Mouse (Mus musculus): Measurements from ENCODE around the gene Pcbp3. TPM values are rescaled to one million over a fixed set of nuclear protein-coding genes. Genes with fewer than 3 reads are reported as not detected.
A peak's percentile ranks its signal among the peaks of the same experiment; 100 is the strongest.

The Pcbp3 gene
- polyA plus RNA-seq, 1 experiment from 2014 or later = 53.0 TPM

- Histone ChIP-seq H3K27me3 (no peaks in the 10 kb centered on the region), H3K4me3 (replicated peaks) (no peak overlapping the region), H3K36me3 (no peaks in the 10 kb centered on the region), H3K9me3 (replicated peaks) (no peaks in the 10 kb centered on the region), H3K4me1 (peaks cover 16% of the 10 kb centered on the region; the same call in 1 of the 2 replicates), H3K27ac (0 out of 2 replicates have a peak overlapping the region, but pooled peaks have one; percentile 6), H3K4me2 (no peak overlapping the region), H3K9ac (no peak overlapping the region)
- WGBS = 77% methylated on average over 1 of the region's 1 CpGs
- ATAC-seq (replicated peaks; ENCODE audit: low FRiP score) = no peak
Measured at GRCm38 (mm10) chr10:76874398-76874797, 87.3 kb downstream of the Pcbp3 start.

GRCm38 (mm10) chr10:76873948-76874347 is 87.7 kb downstream of the Pcbp3 start:
- Histone ChIP-seq H3K36me3 (no peaks in the 10 kb centered on the region), H3K27me3 (no peaks in the 10 kb centered on the region), H3K9ac (no peak overlapping the region), H3K9me3 (replicated peaks) (no peaks in the 10 kb centered on the region), H3K4me2 (no peak overlapping the region), H3K27ac (no peak overlapping the region), H3K4me1 (peaks cover 16% of the 10 kb centered on the region; the same call in 1 of the 2 replicates), H3K4me3 (replicated peaks) (no peak overlapping the region)
- WGBS = 49% methylated on average over 10 of the region's 10 CpGs
- no peak for ATAC-seq (replicated peaks; ENCODE audit: low FRiP score)

GRCm38 (mm10) chr10:76872736-76873135 is 89.0 kb downstream of the Pcbp3 start:
- H3K27me3 ChIP-seq = no peaks in the 10 kb centered on the region
- WGBS = 62% methylated on average over 8 of the region's 8 CpGs
- ATAC-seq (replicated peaks; ENCODE audit: low FRiP score) = no peak; the same call in 1 of the 2 replicates
- no peak overlapping the region for H3K9ac ChIP-seq
- H3K4me1 ChIP-seq = peaks cover 16% of the 10 kb centered on the region; the same call in 1 of the 2 replicates
- H3K4me3 ChIP-seq (replicated peaks) = no peak overlapping the region
- H3K9me3 ChIP-seq (replicated peaks) = no peaks in the 10 kb centered on the region
- H3K36me3 ChIP-seq = no peaks in the 10 kb centered on the region
- no peak overlapping the region for H3K4me2 ChIP-seq
- H3K27ac ChIP-seq = no peak overlapping the region

- Histone ChIP-seq H3K4me3 (replicated peaks) (no peak overlapping the region), H3K4me1 (no peaks in the 10 kb centered on the region), H3K27ac (no peak overlapping the region), H3K9ac (no peak overlapping the region), H3K27me3 (no peaks in the 10 kb centered on the region), H3K36me3 (no peaks in the 10 kb centered on the region), H3K4me2 (no peak overlapping the region), H3K9me3 (replicated peaks) (no peaks in the 10 kb centered on the region)
- no peak for ATAC-seq (replicated peaks; ENCODE audit: low FRiP score)
Measured at GRCm38 (mm10) chr10:76865936-76866335, 95.8 kb downstream of the Pcbp3 start.

GRCm38 (mm10) chr10:76860998-76861397 is 100.7 kb downstream of the Pcbp3 start:
- Histone ChIP-seq H3K9me3 (replicated peaks) (no peaks in the 10 kb centered on the region), H3K36me3 (no peaks in the 10 kb centered on the region), H3K4me3 (replicated peaks) (no peak overlapping the region), H3K4me2 (no peak overlapping the region), H3K27me3 (no peaks in the 10 kb centered on the region), H3K9ac (no peak overlapping the region), H3K4me1 (peaks cover 8% of the 10 kb centered on the region), H3K27ac (no peak overlapping the region)
- no peak for ATAC-seq (replicated peaks; ENCODE audit: low FRiP score)
- 63% methylated on average over 3 of the region's 3 CpGs for WGBS

DNA sequence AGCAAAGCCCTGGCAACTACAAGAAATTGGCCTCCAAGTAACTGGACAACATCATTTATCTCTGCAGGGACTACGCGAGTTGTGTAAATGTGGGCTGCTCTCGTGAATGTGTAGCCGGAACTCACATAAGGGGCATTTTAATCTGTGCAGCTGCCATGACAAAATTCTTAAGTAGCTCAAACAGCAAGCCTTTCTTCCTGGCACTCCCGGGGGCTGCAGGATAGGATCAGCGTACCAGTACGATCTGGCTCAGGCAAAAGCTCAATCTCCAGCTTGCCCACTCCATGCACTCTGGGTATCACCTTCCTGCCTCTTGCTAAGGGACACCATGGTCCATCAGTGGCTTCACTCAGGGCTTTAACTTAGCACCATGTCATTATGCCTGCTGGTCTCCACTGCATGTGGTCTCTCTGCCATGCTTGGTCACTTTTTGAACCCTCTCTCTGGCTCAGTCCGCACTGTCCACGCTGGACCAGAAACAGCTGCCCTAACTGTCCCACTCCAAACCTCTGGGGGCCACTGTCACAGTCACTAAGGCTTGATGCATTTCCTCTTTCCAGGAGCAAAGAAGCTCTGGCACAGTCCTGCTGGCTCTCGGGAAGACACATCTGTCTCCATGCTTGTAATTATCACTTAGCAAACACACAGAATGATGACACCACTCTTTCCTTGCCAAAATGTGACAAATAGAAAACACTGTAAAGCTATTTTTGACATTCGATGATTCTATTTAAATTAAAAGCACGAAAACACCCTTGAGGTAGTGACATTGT is 102.1 kb downstream of the Pcbp3 start:
- 66% methylated on average over 12 of the region's 12 CpGs for WGBS
- Histone ChIP-seq H3K4me3 (replicated peaks) (no peak overlapping the region), H3K4me2 (no peak overlapping the region), H3K27me3 (no peaks in the 10 kb centered on the region), H3K9me3 (replicated peaks) (no peaks in the 10 kb centered on the region), H3K27ac (no peak overlapping the region), H3K4me1 (peaks cover 8% of the 10 kb centered on the region), H3K9ac (no peak overlapping the region), H3K36me3 (no peaks in the 10 kb centered on the region)
- no peak for ATAC-seq (replicated peaks; ENCODE audit: low FRiP score)

- 80% methylated on average over 2 of the region's 2 CpGs for WGBS
- Histone ChIP-seq H3K4me2 (no peak overlapping the region), H3K4me3 (replicated peaks) (no peak overlapping the region)
Measured at GRCm38 (mm10) chr10:76857879-76858278, 103.8 kb downstream of the Pcbp3 start.

DNA sequence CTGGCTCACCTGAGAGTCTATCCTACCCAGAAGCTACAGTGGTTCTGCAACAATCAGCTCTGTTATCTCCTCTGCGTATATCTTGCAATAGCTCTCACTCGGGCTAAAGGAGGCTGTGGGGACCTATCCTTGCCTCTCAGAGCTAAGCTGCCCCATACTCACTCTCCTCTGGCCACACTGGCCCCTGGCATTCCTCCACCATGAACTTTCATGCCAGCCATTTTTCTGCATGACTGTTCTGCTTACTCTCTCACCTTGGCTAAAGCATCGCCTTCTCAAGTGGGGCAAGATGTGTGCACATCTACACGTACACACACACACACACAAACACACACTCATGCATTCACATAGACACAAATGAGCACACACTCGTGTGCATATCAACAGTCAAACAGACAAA is 115.2 kb downstream of the Pcbp3 start:
- no peak overlapping the region for H3K4me2 ChIP-seq
- no peak overlapping the region for H3K9ac ChIP-seq
- no peak for ATAC-seq (replicated peaks; ENCODE audit: low FRiP score)
- H3K9me3 ChIP-seq (replicated peaks) = no peaks in the 10 kb centered on the region
- H3K4me3 ChIP-seq (replicated peaks) = no peak overlapping the region
- 84% methylated on average over 5 of the region's 5 CpGs for WGBS
- H3K27me3 ChIP-seq = no peaks in the 10 kb centered on the region
- H3K4me1 ChIP-seq = no peaks in the 10 kb centered on the region
- no peak overlapping the region for H3K27ac ChIP-seq
- no peaks in the 10 kb centered on the region for H3K36me3 ChIP-seq

More at GRCm38 (mm10) chr10:76857879-76858278, 103.8 kb downstream of the Pcbp3 start:
- ATAC-seq (replicated peaks; ENCODE audit: low FRiP score) = no peak
- H3K4me1 ChIP-seq = peaks cover 8% of the 10 kb centered on the region
- H3K9ac ChIP-seq = no peak overlapping the region
- H3K36me3 ChIP-seq = no peaks in the 10 kb centered on the region
- no peak overlapping the region for H3K27ac ChIP-seq
- H3K9me3 ChIP-seq (replicated peaks) = no peaks in the 10 kb centered on the region
- H3K27me3 ChIP-seq = no peaks in the 10 kb centered on the region

- no peak overlapping the region for H3K9ac ChIP-seq
- no peaks in the 10 kb centered on the region for H3K36me3 ChIP-seq
- no peak for ATAC-seq (replicated peaks; ENCODE audit: low FRiP score)
- peaks cover 7% of the 10 kb centered on the region; the same call in 1 of the 2 replicates for H3K4me1 ChIP-seq
- no peak overlapping the region for H3K27ac ChIP-seq
- no peak overlapping the region for H3K4me2 ChIP-seq
- no peaks in the 10 kb centered on the region for H3K9me3 ChIP-seq (replicated peaks)
- WGBS = 84% methylated on average over 4 of the region's 4 CpGs
- H3K4me3 ChIP-seq (replicated peaks) = no peak overlapping the region
- no peaks in the 10 kb centered on the region for H3K27me3 ChIP-seq
Measured at GRCm38 (mm10) chr10:76844901-76845300, 116.8 kb downstream of the Pcbp3 start.

DNA sequence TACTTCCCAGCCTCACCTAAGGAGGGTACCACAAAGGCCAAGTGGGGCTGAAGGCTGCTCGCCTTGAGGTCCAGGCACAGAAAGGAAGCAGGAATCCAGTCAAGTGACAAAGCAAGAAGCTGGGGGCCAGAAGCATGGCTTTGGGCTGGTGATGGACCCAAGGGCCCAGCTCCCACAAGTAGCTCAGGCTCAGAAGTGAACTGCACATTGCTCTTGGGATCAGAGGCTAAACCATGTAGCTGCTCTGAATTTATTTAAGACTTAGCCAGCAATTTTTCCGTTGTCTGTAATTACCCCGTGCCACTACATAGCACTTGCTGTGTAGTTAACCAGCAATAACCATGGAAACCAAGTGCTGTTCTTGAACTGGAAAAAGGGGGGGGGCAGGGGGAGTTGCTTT is 117.3 kb downstream of the Pcbp3 start:
- H3K36me3 ChIP-seq = no peaks in the 10 kb centered on the region
- no peak overlapping the region for H3K27ac ChIP-seq
- no peak overlapping the region for H3K4me3 ChIP-seq (replicated peaks)
- no peak overlapping the region for H3K4me2 ChIP-seq
- peaks cover 7% of the 10 kb centered on the region; the same call in 1 of the 2 replicates for H3K4me1 ChIP-seq
- no peaks in the 10 kb centered on the region for H3K27me3 ChIP-seq
- WGBS = 79% methylated on average over 3 of the region's 3 CpGs
- ATAC-seq (replicated peaks; ENCODE audit: low FRiP score) = no peak
- no peaks in the 10 kb centered on the region for H3K9me3 ChIP-seq (replicated peaks)
- H3K9ac ChIP-seq = no peak overlapping the region

- Histone ChIP-seq H3K4me3 (replicated peaks) (no peak overlapping the region), H3K27ac (no peak overlapping the region), H3K27me3 (no peaks in the 10 kb centered on the region), H3K36me3 (no peaks in the 10 kb centered on the region), H3K9ac (no peak overlapping the region), H3K4me1 (peaks cover 7% of the 10 kb centered on the region; the same call in 1 of the 2 replicates), H3K4me2 (no peak overlapping the region), H3K9me3 (replicated peaks) (no peaks in the 10 kb centered on the region)
- 91% methylated on average over 3 of the region's 3 CpGs for WGBS
- ATAC-seq (replicated peaks; ENCODE audit: low FRiP score) = no peak
Measured at GRCm38 (mm10) chr10:76842087-76842486, 119.6 kb downstream of the Pcbp3 start.

- Histone ChIP-seq H3K27ac (no peak overlapping the region), H3K36me3 (no peaks in the 10 kb centered on the region), H3K27me3 (no peaks in the 10 kb centered on the region), H3K4me2 (no peak overlapping the region), H3K9me3 (replicated peaks) (no peaks in the 10 kb centered on the region), H3K9ac (no peak overlapping the region), H3K4me1 (peaks cover 7% of the 10 kb centered on the region; the same call in 1 of the 2 replicates), H3K4me3 (replicated peaks) (no peak overlapping the region)
- no peak for ATAC-seq (replicated peaks; ENCODE audit: low FRiP score)
- WGBS = 78% methylated on average over 1 of the region's 1 CpGs
Measured at GRCm38 (mm10) chr10:76841220-76841619, 120.5 kb downstream of the Pcbp3 start.

All from kidney, embryonic 15.5 days (tissue).